Mouse (Mus musculus) myocyte (in vitro differentiated cells): Measurements from ENCODE around the gene Olfr1366. TPM values are rescaled to one million over a fixed set of nuclear protein-coding genes. Genes with fewer than 3 reads are reported as not detected.
A peak's percentile ranks its signal among the peaks of the same experiment; 100 is the strongest.

Source experiments
- H3K27me3 ChIP-seq: one replicate; pipeline ENCODE4 v1.6.1; 2011; ENCODE audit not compliant: control insufficient read depth, insufficient read depth, insufficient read length
- H3K36me3 ChIP-seq: one replicate; pipeline ENCODE4 v1.6.1; 2011; ENCODE audit not compliant: control insufficient read depth, insufficient read depth
- H3K4me2 ChIP-seq: one replicate; pipeline ENCODE4 v1.6.1; 2011; ENCODE audit warnings: low read depth, control low read depth
- H3K4me3 ChIP-seq: one replicate; pipeline ENCODE4 v1.5.1; 2011; ENCODE audit warnings: mild to moderate bottlenecking, control low read depth, moderate library complexity
- H3K79me2 ChIP-seq: one replicate; pipeline ENCODE4 v1.6.1; 2011; ENCODE audit not compliant: control insufficient read depth, insufficient read depth
- H3ac ChIP-seq: one replicate; pipeline ENCODE4 v1.6.1; 2011; ENCODE audit not compliant: control insufficient read depth, insufficient read length
- CEBPB ChIP-seq: IDR thresholded peaks from 2 replicates; pipeline ENCODE4 v1.6.1; 2011; ENCODE audit warnings: mild to moderate bottlenecking, moderate library complexity; ENCODE audit not compliant: poor library complexity, insufficient read depth, severe bottlenecking
- E2F4 ChIP-seq: IDR thresholded peaks from one replicate; pipeline ENCODE4 v1.6.1; 2011; ENCODE audit warnings: mild to moderate bottlenecking, control low read depth, moderate library complexity; ENCODE audit not compliant: insufficient read depth
- MAX ChIP-seq: IDR thresholded peaks from one replicate; pipeline ENCODE4 v1.6.1; 2011; ENCODE audit warnings: low read depth, mild to moderate bottlenecking, control low read depth
- MYOD1 ChIP-seq, 3 experiments: IDR thresholded peaks; one replicate each; pipeline ENCODE4 v1.6.1; 2011; ENCODE audit warnings: control low read depth in 2 of 3, low read depth in 2 of 3, mild to moderate bottlenecking in 2 of 3, moderate library complexity in 1 of 3; ENCODE audit not compliant: insufficient read length in 2 of 3, control insufficient read depth in 1 of 3
- MYOG ChIP-seq, 3 experiments: IDR thresholded peaks; one replicate each; pipeline ENCODE4 v1.6.1; 2011; ENCODE audit warnings: control low read depth in 2 of 3, low read depth in 2 of 3, mild to moderate bottlenecking in 2 of 3; ENCODE audit not compliant: insufficient read length in 2 of 3, control insufficient read depth in 1 of 3, insufficient read depth in 1 of 3
- POLR2A ChIP-seq: IDR thresholded peaks from one replicate; pipeline ENCODE4 v1.6.1; 2011; ENCODE audit warnings: low read depth, mild to moderate bottlenecking, control low read depth, moderate library complexity; ENCODE audit not compliant: insufficient read length
- POLR2AphosphoS2 ChIP-seq: IDR thresholded peaks from one replicate; pipeline ENCODE4 v1.6.1; 2011; ENCODE audit warnings: low read depth, control low read depth; ENCODE audit not compliant: insufficient read length
- REST ChIP-seq: IDR thresholded peaks from one replicate; pipeline ENCODE4 v1.6.1; 2011; ENCODE audit warnings: mild to moderate bottlenecking, control low read depth, moderate library complexity; ENCODE audit not compliant: insufficient read depth, insufficient read length
- SRF ChIP-seq: IDR thresholded peaks from one replicate; pipeline ENCODE4 v1.6.1; 2011; ENCODE audit warnings: low read depth; ENCODE audit not compliant: control insufficient read depth, insufficient read length
- TCF12 ChIP-seq: IDR thresholded peaks from one replicate; pipeline ENCODE4 v1.6.1; 2011; ENCODE audit warnings: mild to moderate bottlenecking, control low read depth; ENCODE audit not compliant: poor library complexity, insufficient read depth, severe bottlenecking
- TCF3 ChIP-seq: IDR thresholded peaks from one replicate; pipeline ENCODE4 v1.6.1; 2011; ENCODE audit warnings: low read depth, control low read depth; ENCODE audit not compliant: insufficient read length
- USF1 ChIP-seq: IDR thresholded peaks from one replicate; pipeline ENCODE4 v1.6.1; 2011; ENCODE audit warnings: low read depth, mild to moderate bottlenecking, control low read depth, moderate library complexity
- polyA plus RNA-seq: library from polyadenylated mRNA; unstranded; fragments of >200 nt; fragmentation: generic; extraction: Trizol; gene quantifications from one replicate; pipeline ENCODE4 v1.2.1, GENCODE M21; 2012; ENCODE audit warnings: missing spikeins

Olfr1366 gene
- polyA plus RNA-seq, 1 experiment = 0.02 TPM

GRCm38 (mm10) chr13:21549487-21549886, 6.9 kb upstream of the Olfr1366 start:
- Histone ChIP-seq H3K27me3 (no peaks in the 10 kb centered on the region), H3K4me3 (no peak overlapping the region), H3ac (no peak overlapping the region), H3K79me2 (no peaks in the 10 kb centered on the region), H3K36me3 (no peaks in the 10 kb centered on the region), H3K4me2 (no peak overlapping the region)
- TF ChIP-seq SRF (no peak), E2F4 (no peak), CEBPB (no peak), POLR2AphosphoS2 (no peak), MYOG (IDR thresholded peaks at IDR 0.05; ENCODE audit: control insufficient read depth in 1 of 3, insufficient read depth in 1 of 3, insufficient read length in 2 of 3, low read depth in 2 of 3) (no peak), POLR2A (no peak), USF1 (no peak), TCF12 (no peak), MAX (no peak), REST (no peak), TCF3 (no peak), MYOD1 (IDR thresholded peaks at IDR 0.05; ENCODE audit: control insufficient read depth in 1 of 3, insufficient read length in 2 of 3, low read depth in 2 of 3) (no peak)

- peaks cover 10% of the 10 kb centered on the region for H3K36me3 ChIP-seq
- H3K4me3 ChIP-seq = peak within 1 kb of the TSS; percentile 49
- TF ChIP-seq SRF = no peak
- no peak for TF ChIP-seq REST
- TF ChIP-seq POLR2AphosphoS2 = peak; percentile 56
- TF ChIP-seq MAX = no peak
- peak in 1 of 3 experiments; percentile 25 for TF ChIP-seq MYOG (IDR thresholded peaks at IDR 0.05; ENCODE audit: control insufficient read depth in 1 of 3, insufficient read depth in 1 of 3, insufficient read length in 2 of 3, low read depth in 2 of 3)
- TF ChIP-seq MYOD1 (IDR thresholded peaks at IDR 0.05; ENCODE audit: control insufficient read depth in 1 of 3, insufficient read length in 2 of 3, low read depth in 2 of 3) = peak in 1 of 3 experiments; percentile 3
- TF ChIP-seq POLR2A = peak; percentile 71
- no peak for TF ChIP-seq TCF3
- no peak for TF ChIP-seq CEBPB
- no peak for TF ChIP-seq E2F4
- no peak for TF ChIP-seq USF1
- TF ChIP-seq TCF12 = no peak
- H3K27me3 ChIP-seq = no peaks in the 10 kb centered on the region
- H3ac ChIP-seq = peak within 1 kb of the TSS; percentile 70
- H3K79me2 ChIP-seq = peaks cover 10% of the 10 kb centered on the region
- peak within 1 kb of the TSS; percentile 77 for H3K4me2 ChIP-seq
Observed at GRCm38 (mm10) chr13:21530781-21531201, 11.8 kb downstream of the Olfr1366 start, which contains the start of gene Zkscan8. Gene Zkscan8 (minus strand): TSS chr13:21531120.

- peaks cover 13% of the 10 kb centered on the region for H3K36me3 ChIP-seq
- TF ChIP-seq POLR2AphosphoS2 (no peak), TCF3 (no peak), E2F4 (no peak), SRF (no peak), MYOD1 (IDR thresholded peaks at IDR 0.05; ENCODE audit: control insufficient read depth in 1 of 3, insufficient read length in 2 of 3, low read depth in 2 of 3) (no peak), USF1 (no peak), REST (no peak), POLR2A (no peak), MAX (no peak), MYOG (IDR thresholded peaks at IDR 0.05; ENCODE audit: control insufficient read depth in 1 of 3, insufficient read depth in 1 of 3, insufficient read length in 2 of 3, low read depth in 2 of 3) (no peak), CEBPB (no peak), TCF12 (no peak)
- peak overlapping the region; percentile 70 for H3ac ChIP-seq
- peaks cover 10% of the 10 kb centered on the region for H3K79me2 ChIP-seq
- H3K4me2 ChIP-seq = peak overlapping the region; percentile 77
- no peaks in the 10 kb centered on the region for H3K27me3 ChIP-seq
- H3K4me3 ChIP-seq = peak overlapping the region; percentile 49
Observed at GRCm38 (mm10) chr13:21530136-21530535, 12.5 kb downstream of the Olfr1366 start.

- peak overlapping the region; percentile 39 for H3K4me3 ChIP-seq
- H3K36me3 ChIP-seq = no peaks in the 10 kb centered on the region
- TF ChIP-seq POLR2AphosphoS2 = peak; percentile 74
- no peak for TF ChIP-seq REST
- TF ChIP-seq MAX = no peak
- TF ChIP-seq POLR2A = peak; percentile 74
- TF ChIP-seq MYOD1 (IDR thresholded peaks at IDR 0.05; ENCODE audit: control insufficient read depth in 1 of 3, insufficient read length in 2 of 3, low read depth in 2 of 3) = peak in 2 of 3 experiments; percentile 23 to 33
- no peak for TF ChIP-seq E2F4
- no peak for TF ChIP-seq CEBPB
- peak in 1 of 3 experiments; percentile 44 for TF ChIP-seq MYOG (IDR thresholded peaks at IDR 0.05; ENCODE audit: control insufficient read depth in 1 of 3, insufficient read depth in 1 of 3, insufficient read length in 2 of 3, low read depth in 2 of 3)
- no peak for TF ChIP-seq USF1
- no peak for TF ChIP-seq TCF3
- no peak for TF ChIP-seq TCF12
- no peak for TF ChIP-seq SRF
- H3K4me2 ChIP-seq = peak overlapping the region; percentile 91
- H3ac ChIP-seq = no peak overlapping the region
- no peaks in the 10 kb centered on the region for H3K27me3 ChIP-seq
- no peaks in the 10 kb centered on the region for H3K79me2 ChIP-seq
Observed at GRCm38 (mm10) chr13:21506221-21506649, 36.4 kb downstream of the Olfr1366 start.
